Mouse (Mus musculus) heart, adult 2 months (tissue): ENCODE results near the gene Dera.

Experiments
- CTCF ChIP-seq: fragments of 200-600 bp; IDR thresholded peaks from 2 replicates; pipeline ENCODE4 v1.8.1; 2022; ENCODE audit warnings: antibody characterized with exemption, mild to moderate bottlenecking, moderate library complexity
- POLR2A ChIP-seq: fragments of 200-500 bp; IDR thresholded peaks from 2 replicates; pipeline ENCODE4 v1.6.1; 2011; ENCODE audit warnings: mild to moderate bottlenecking, low read depth, low read length, control low read depth; ENCODE audit not compliant: insufficient read depth

DNA sequence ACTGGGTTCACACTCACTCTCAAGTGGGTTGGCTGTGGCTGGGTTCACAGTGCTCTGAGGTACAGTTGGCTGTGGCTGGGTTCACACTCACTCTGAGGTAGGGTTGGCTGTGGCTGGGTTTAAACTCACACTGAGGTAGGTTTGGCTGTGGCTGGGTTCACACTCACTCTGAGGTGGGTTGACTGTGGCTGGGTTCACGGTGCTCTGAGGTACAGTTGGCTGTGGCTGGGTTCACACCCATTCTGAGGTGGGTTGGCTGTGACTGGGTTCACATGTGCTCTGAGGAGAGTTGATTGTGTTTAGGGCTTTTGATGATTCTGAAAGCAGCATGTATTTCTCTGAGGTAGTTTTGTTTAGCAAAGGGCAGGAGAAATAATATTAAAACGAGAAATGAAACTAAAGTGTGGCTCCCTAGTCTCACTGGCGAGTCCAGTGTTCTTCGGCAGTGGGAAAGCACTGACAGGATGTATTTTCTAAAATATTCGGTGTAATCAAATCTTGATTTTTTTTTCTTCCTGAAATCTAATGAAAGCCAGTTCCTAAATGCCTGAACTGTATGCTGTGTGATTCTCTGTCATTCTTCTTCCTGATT is 70.8 kb downstream of the Dera start:
- TF ChIP-seq POLR2A (no peak), CTCF (no peak)
